Mouse (Mus musculus): ENCODE measurements at regions not wholly inside any gene's neighbourhood (a gene's known extent, or its start where the extent isn't known, plus 50 kb on each side); places are given as distances from the start of the nearest gene placed in this dataset.

GRCm38 (mm10) chr9:33238846-33239245 is 602.8 kb downstream of the Ets1 start:
- peaks cover 1% of the 10 kb centered on the region; the same call in 1 of the 2 replicates for H3K4me1 ChIP-seq (replicated peaks)
- no peak overlapping the region for H3K27ac ChIP-seq
- WGBS: 76% methylated on average over 2 of the region's 2 CpGs
- no peak overlapping the region for H3K9ac ChIP-seq (replicated peaks)
- H3K36me3 ChIP-seq: no peaks in the 10 kb centered on the region
- H3K4me2 ChIP-seq: no peak overlapping the region
- ATAC-seq (ENCODE audit: insufficient number of reproducible peaks, insufficient read depth, low FRiP score, low TSS enrichment, low read depth): no peak
- H3K27me3 ChIP-seq: no peaks in the 10 kb centered on the region
- no peak overlapping the region for H3K4me3 ChIP-seq (replicated peaks)
- H3K9me3 ChIP-seq: no peaks in the 10 kb centered on the region

GRCm38 (mm10) chr9:33240506-33240905 is 604.5 kb downstream of the Ets1 start:
- no peak for ATAC-seq (ENCODE audit: insufficient number of reproducible peaks, insufficient read depth, low FRiP score, low TSS enrichment, low read depth)
- Histone ChIP-seq H3K4me3 (replicated peaks) (no peak overlapping the region), H3K36me3 (no peaks in the 10 kb centered on the region), H3K9ac (replicated peaks) (no peak overlapping the region), H3K27me3 (no peaks in the 10 kb centered on the region), H3K4me2 (no peak overlapping the region), H3K9me3 (no peaks in the 10 kb centered on the region), H3K27ac (no peak overlapping the region), H3K4me1 (replicated peaks) (no peaks in the 10 kb centered on the region)
- 84% methylated on average over 1 of the region's 1 CpGs for WGBS

- 79% methylated on average over 3 of the region's 3 CpGs for WGBS
- ATAC-seq (ENCODE audit: insufficient number of reproducible peaks, insufficient read depth, low FRiP score, low TSS enrichment, low read depth): no peak
- Histone ChIP-seq H3K4me1 (replicated peaks) (no peaks in the 10 kb centered on the region), H3K27me3 (no peaks in the 10 kb centered on the region), H3K9me3 (no peaks in the 10 kb centered on the region), H3K27ac (no peak overlapping the region), H3K9ac (replicated peaks) (no peak overlapping the region), H3K4me3 (replicated peaks) (no peak overlapping the region), H3K4me2 (no peak overlapping the region), H3K36me3 (no peaks in the 10 kb centered on the region)
These were observed 605.1 kb downstream of the Ets1 start for GRCm38 (mm10) chr9:33240914-33241635.

GRCm38 (mm10) chr9:33246932-33247331 is 610.9 kb downstream of the Ets1 start:
- 25% methylated on average over 2 of the region's 2 CpGs for WGBS
- Histone ChIP-seq H3K4me3 (replicated peaks) (no peak overlapping the region), H3K36me3 (no peaks in the 10 kb centered on the region), H3K4me2 (no peak overlapping the region), H3K9ac (replicated peaks) (no peak overlapping the region), H3K4me1 (replicated peaks) (0 out of 2 replicates have a peak, but pooled peaks cover 6% of the 10 kb centered on the region), H3K9me3 (no peaks in the 10 kb centered on the region; the same call in 1 of the 2 replicates), H3K27me3 (no peaks in the 10 kb centered on the region), H3K27ac (no peak overlapping the region)
- no peak for ATAC-seq (ENCODE audit: insufficient number of reproducible peaks, insufficient read depth, low FRiP score, low TSS enrichment, low read depth)

GRCm38 (mm10) chr9:33258241-33258640 is 622.2 kb downstream of the Ets1 start:
- Histone ChIP-seq H3K9ac (replicated peaks) (no peak overlapping the region), H3K27ac (no peak overlapping the region), H3K4me2 (no peak overlapping the region), H3K4me1 (replicated peaks) (no peaks in the 10 kb centered on the region), H3K4me3 (replicated peaks) (no peak overlapping the region), H3K36me3 (no peaks in the 10 kb centered on the region), H3K27me3 (no peaks in the 10 kb centered on the region), H3K9me3 (no peaks in the 10 kb centered on the region)
- WGBS: 36% methylated on average over 6 of the region's 6 CpGs
- ATAC-seq (ENCODE audit: insufficient number of reproducible peaks, insufficient read depth, low FRiP score, low TSS enrichment, low read depth): no peak

- Histone ChIP-seq H3K4me3 (replicated peaks) (no peak overlapping the region), H3K9me3 (no peaks in the 10 kb centered on the region), H3K27ac (no peak overlapping the region), H3K9ac (replicated peaks) (no peak overlapping the region), H3K36me3 (no peaks in the 10 kb centered on the region), H3K4me2 (no peak overlapping the region), H3K27me3 (no peaks in the 10 kb centered on the region), H3K4me1 (replicated peaks) (no peaks in the 10 kb centered on the region)
- ATAC-seq (ENCODE audit: insufficient number of reproducible peaks, insufficient read depth, low FRiP score, low TSS enrichment, low read depth): no peak
- 28% methylated on average over 4 of the region's 4 CpGs for WGBS
These were observed 624.1 kb downstream of the Ets1 start for GRCm38 (mm10) chr9:33260171-33260570.

GRCm38 (mm10) chr9:33289381-33289780 is 653.4 kb downstream of the Ets1 start:
- H3K27ac ChIP-seq: no peak overlapping the region
- 89% methylated on average over 5 of the region's 5 CpGs for WGBS
- no peaks in the 10 kb centered on the region for H3K4me1 ChIP-seq (replicated peaks)
- no peaks in the 10 kb centered on the region for H3K36me3 ChIP-seq
- no peak for ATAC-seq (ENCODE audit: insufficient number of reproducible peaks, insufficient read depth, low FRiP score, low TSS enrichment, low read depth)
- H3K27me3 ChIP-seq: no peaks in the 10 kb centered on the region
- no peak overlapping the region for H3K9ac ChIP-seq (replicated peaks)
- H3K4me2 ChIP-seq: no peak overlapping the region
- no peak overlapping the region for H3K4me3 ChIP-seq (replicated peaks)
- no peaks in the 10 kb centered on the region for H3K9me3 ChIP-seq

GRCm38 (mm10) chr9:33292116-33292515 is 656.1 kb downstream of the Ets1 start:
- H3K9ac ChIP-seq (replicated peaks): no peak overlapping the region
- H3K4me3 ChIP-seq (replicated peaks): no peak overlapping the region
- no peaks in the 10 kb centered on the region for H3K9me3 ChIP-seq
- H3K27me3 ChIP-seq: no peaks in the 10 kb centered on the region
- no peaks in the 10 kb centered on the region; the same call in 1 of the 2 replicates for H3K4me1 ChIP-seq (replicated peaks)
- H3K36me3 ChIP-seq: no peaks in the 10 kb centered on the region
- no peak overlapping the region for H3K4me2 ChIP-seq
- ATAC-seq (ENCODE audit: insufficient number of reproducible peaks, insufficient read depth, low FRiP score, low TSS enrichment, low read depth): no peak
- no peak overlapping the region for H3K27ac ChIP-seq

- H3K27ac ChIP-seq: no peak overlapping the region
- H3K9me3 ChIP-seq: no peaks in the 10 kb centered on the region
- WGBS: 14% methylated on average over 2 of the region's 2 CpGs
- no peak overlapping the region for H3K9ac ChIP-seq (replicated peaks)
- no peak for ATAC-seq (ENCODE audit: insufficient number of reproducible peaks, insufficient read depth, low FRiP score, low TSS enrichment, low read depth)
- no peak overlapping the region for H3K4me2 ChIP-seq
- H3K36me3 ChIP-seq: no peaks in the 10 kb centered on the region
- H3K4me3 ChIP-seq (replicated peaks): no peak overlapping the region
- H3K27me3 ChIP-seq: no peaks in the 10 kb centered on the region
- H3K4me1 ChIP-seq (replicated peaks): no peaks in the 10 kb centered on the region; the same call in 1 of the 2 replicates
These were observed 659.9 kb downstream of the Ets1 start for GRCm38 (mm10) chr9:33295925-33296324.

GRCm38 (mm10) chr9:33319525-33320025 is 683.6 kb downstream of the Ets1 start:
- H3K4me2 ChIP-seq: no peak overlapping the region
- no peak for ATAC-seq (ENCODE audit: insufficient number of reproducible peaks, insufficient read depth, low FRiP score, low TSS enrichment, low read depth)
- no peaks in the 10 kb centered on the region for H3K4me1 ChIP-seq (replicated peaks)
- H3K36me3 ChIP-seq: no peaks in the 10 kb centered on the region
- no peak overlapping the region for H3K4me3 ChIP-seq (replicated peaks)
- WGBS: 94% methylated on average over 1 of the region's 1 CpGs
- H3K9me3 ChIP-seq: no peaks in the 10 kb centered on the region
- no peaks in the 10 kb centered on the region for H3K27me3 ChIP-seq
- H3K27ac ChIP-seq: no peak overlapping the region
- H3K9ac ChIP-seq (replicated peaks): no peak overlapping the region

GRCm38 (mm10) chr9:33327722-33328121 is 691.7 kb downstream of the Ets1 start:
- Histone ChIP-seq H3K9ac (replicated peaks) (no peak overlapping the region), H3K36me3 (no peaks in the 10 kb centered on the region), H3K9me3 (no peaks in the 10 kb centered on the region), H3K27me3 (no peaks in the 10 kb centered on the region), H3K4me3 (replicated peaks) (no peak overlapping the region), H3K27ac (no peak overlapping the region), H3K4me1 (replicated peaks) (no peaks in the 10 kb centered on the region), H3K4me2 (no peak overlapping the region)
- 76% methylated on average over 2 of the region's 2 CpGs for WGBS
- ATAC-seq (ENCODE audit: insufficient number of reproducible peaks, insufficient read depth, low FRiP score, low TSS enrichment, low read depth): no peak

- no peak overlapping the region for H3K9ac ChIP-seq (replicated peaks)
These were observed 714.2 kb downstream of the Ets1 start for GRCm38 (mm10) chr9:33350258-33350657.

More at GRCm38 (mm10) chr9:33350258-33350657, 714.2 kb downstream of the Ets1 start:
- no peak for ATAC-seq (ENCODE audit: insufficient number of reproducible peaks, insufficient read depth, low FRiP score, low TSS enrichment, low read depth)
- Histone ChIP-seq H3K4me1 (replicated peaks) (no peaks in the 10 kb centered on the region), H3K27ac (no peak overlapping the region), H3K4me2 (no peak overlapping the region), H3K4me3 (replicated peaks) (no peak overlapping the region), H3K36me3 (no peaks in the 10 kb centered on the region), H3K27me3 (no peaks in the 10 kb centered on the region), H3K9me3 (no peaks in the 10 kb centered on the region)

Data from limb, embryonic 12.5 days (tissue).